Mouse (Mus musculus) liver, adult 2 months (tissue): ENCODE measurements at regions not wholly inside any gene's neighbourhood (a gene's known extent, or its start where the extent isn't known, plus 50 kb on each side); places are given as distances from the start of the nearest gene placed in this dataset.

Experiments
- CTCF ChIP-seq: fragments of 200-500 bp; IDR thresholded peaks from 2 replicates; pipeline ENCODE4 v1.5.1; 2011; ENCODE audit warnings: low read depth, low read length, control low read depth
- POLR2A ChIP-seq: fragments of 200-500 bp; IDR thresholded peaks from 2 replicates; pipeline ENCODE4 v1.6.1; 2011; ENCODE audit warnings: low read length, control low read depth; ENCODE audit not compliant: insufficient read depth; ENCODE audit errors: extremely low read depth

DNA sequence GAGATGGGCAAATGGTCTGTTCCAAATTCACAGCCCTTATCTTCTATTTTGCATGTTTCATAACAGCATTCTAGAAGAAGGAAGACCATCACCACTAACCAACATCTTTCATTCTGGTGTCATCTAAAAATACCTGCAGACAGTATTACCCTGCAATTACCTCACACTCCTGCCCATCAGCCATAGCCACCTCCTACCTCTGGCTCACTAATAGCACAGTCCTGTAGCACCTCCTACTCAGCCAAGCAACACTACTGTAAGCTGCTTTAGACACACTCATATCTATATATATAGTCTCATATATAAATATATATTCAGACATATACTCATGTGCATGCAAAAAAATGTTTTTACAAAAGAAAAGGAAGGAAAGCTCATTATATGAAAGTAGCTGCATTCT lies 468.2 kb upstream of the Kif18a start:
- TF ChIP-seq CTCF (no peak), POLR2A (no peak)
